Comparison of ENCODE assay signal across 8 mouse cellular contexts in genomic region chr7:75854231-75854925, GRCm38 (mm10). TPM values are rescaled to one million over a fixed set of nuclear protein-coding genes. Genes with fewer than 3 reads are reported as not detected.
DNase-seq lines count a peak whose midpoint lies in the region; ATAC-seq and TF ChIP-seq lines count a peak whose summit lies in the region.

No protein-coding gene starts in this region.

- DNase-seq in adrenal gland, adult 2 months = peak; percentile 32
- no peak for DNase-seq in adrenal gland, adult 8-10 months
- peak; percentile 43 for DNase-seq in cerebellum, adult 8-10 months
- peak; percentile 59 for DNase-seq in hindbrain, embryonic 11.5 days (ENCODE audit: low spot score)
- peak; percentile 74 for DNase-seq in lung, postnatal 0 days (ENCODE audit: low spot score)
- DNase-seq in urinary bladder, postnatal 25 days (ENCODE audit: low spot score) = no peak
- no peak for DNase-seq in thymus, adult 2 months

- TF ChIP-seq POLR2A in thymus, adult 2 months (IDR thresholded peaks at IDR 0.05; ENCODE audit: control insufficient read depth, extremely low read depth, insufficient read depth, low read length, poor library complexity) = no peak

- H3K4me2 ChIP-seq in hindbrain, embryonic 11.5 days (replicated peaks; ENCODE audit: low read depth, low read length) = no peak overlapping the region
- no peak overlapping the region for H3K4me2 ChIP-seq in lung, postnatal 0 days (replicated peaks; ENCODE audit: low read depth, low read length)

- peak overlapping the region; percentile 15 for H3K9ac ChIP-seq in hindbrain, embryonic 11.5 days (ENCODE audit: low read depth, low read length)
- no peak overlapping the region for H3K9ac ChIP-seq in lung, postnatal 0 days (replicated peaks; ENCODE audit: low read depth)

- H3K36me3 ChIP-seq in hindbrain, embryonic 11.5 days (ENCODE audit: control insufficient read depth, insufficient read depth, low read length) = no peaks in the 10 kb centered on the region
- no peaks in the 10 kb centered on the region for H3K36me3 ChIP-seq in lung, postnatal 0 days (ENCODE audit: insufficient read depth, low read length)
- H3K36me3 ChIP-seq in thymus, adult 2 months (ENCODE audit: control insufficient read depth, insufficient read depth, low read length) = no peaks in the 10 kb centered on the region

- H3K27me3 ChIP-seq in hindbrain, embryonic 11.5 days (ENCODE audit: control insufficient read depth, insufficient read depth, low read length) = no peaks in the 10 kb centered on the region
- H3K27me3 ChIP-seq in lung, postnatal 0 days (replicated peaks; ENCODE audit: insufficient read depth, low read length) = no peaks in the 10 kb centered on the region
- no peaks in the 10 kb centered on the region for H3K27me3 ChIP-seq in thymus, adult 2 months (ENCODE audit: control insufficient read depth, insufficient read depth, low read length)

- no peaks in the 10 kb centered on the region for H3K9me3 ChIP-seq in hindbrain, embryonic 11.5 days (ENCODE audit: control insufficient read depth, low read length)
- H3K9me3 ChIP-seq in lung, postnatal 0 days (ENCODE audit: low read length) = no peaks in the 10 kb centered on the region

- ATAC-seq in hindbrain, embryonic 11.5 days (ENCODE audit: low FRiP score) = peak; percentile 73
- peak; percentile 83 for ATAC-seq in lung, postnatal 0 days
- ATAC-seq in CD4-positive, CD25-positive, alpha-beta regulatory T cell, adult 4 months = no peak

- peak; percentile 75 for TF ChIP-seq EP300 in lung, postnatal 0 days (IDR thresholded peaks at IDR 0.05)

- 35% methylated on average over 6 of the region's 6 CpGs for WGBS in hindbrain, embryonic 11.5 days
- WGBS in lung, postnatal 0 days = 43% methylated on average over 6 of the region's 6 CpGs
- 83% methylated on average over 6 of the region's 6 CpGs for WGBS in thymus, adult 2 months

- H3K4me3 ChIP-seq in hindbrain, embryonic 11.5 days (ENCODE audit: low read depth, low read length) = no peak overlapping the region
- H3K4me3 ChIP-seq in lung, postnatal 0 days (ENCODE audit: low read depth, low read length) = no peak overlapping the region
- H3K4me3 ChIP-seq in thymus, adult 2 months (ENCODE audit: control insufficient read depth, insufficient read depth, low read length) = no peak overlapping the region

- peak overlapping the region; percentile 75 for H3K27ac ChIP-seq in hindbrain, embryonic 11.5 days (ENCODE audit: low read depth, low read length)
- H3K27ac ChIP-seq in lung, postnatal 0 days (ENCODE audit: low read length) = peak overlapping the region; percentile 86
- H3K27ac ChIP-seq in thymus, adult 2 months (ENCODE audit: control insufficient read depth, insufficient read depth, low read length) = no peak overlapping the region

- peaks cover 7% of the 10 kb centered on the region for H3K4me1 ChIP-seq in hindbrain, embryonic 11.5 days (replicated peaks; ENCODE audit: control insufficient read depth, insufficient read depth, low read length)
- H3K4me1 ChIP-seq in lung, postnatal 0 days (ENCODE audit: insufficient read depth, low read depth, low read length) = peaks cover 25% of the 10 kb centered on the region; the same call in 1 of the 2 replicates
- H3K4me1 ChIP-seq in thymus, adult 2 months (replicated peaks; ENCODE audit: control insufficient read depth, insufficient read depth, low read length) = peaks cover 47% of the 10 kb centered on the region

- no peak for TF ChIP-seq CTCF in lung, postnatal 0 days (IDR thresholded peaks at IDR 0.05)
- no peak for TF ChIP-seq CTCF in thymus, adult 2 months (IDR thresholded peaks at IDR 0.05; ENCODE audit: borderline replicate concordance, control insufficient read depth, extremely low read depth, insufficient read depth, low read length, poor library complexity)

RNA-seq across cellular contexts. Expression of gene Klhl25, which starts 6.3 kb away (rescaled TPM):
- total RNA-seq in adrenal gland, adult 2 months (2021) = 10 to 100 TPM; 13.6 to 20.1 TPM
- 13.4 and 14.9 TPM in 2 replicates for polyA plus RNA-seq in adrenal gland, adult 2 months (2012; rRNA removed)
- total RNA-seq in adrenal gland, adult 8-10 months (2022) = 10 to 100 TPM; 15.2 to 18.5 (median 17.5) TPM
- 17.0 and 20.1 TPM in 2 replicates for polyA plus RNA-seq in hindbrain, embryonic 11.5 days (2014; fragmentation: Nextera tagmentation; extraction: Ambion mirVana)
- polyA plus RNA-seq in lung, postnatal 0 days (2015; fragmentation: Nextera tagmentation; extraction: Ambion mirVana) = 13.9 and 17.7 TPM in 2 replicates
- 24.5 and 29.7 TPM in 2 replicates for polyA plus RNA-seq in thymus, adult 2 months (2012; rRNA removed)
- polyA plus RNA-seq in CD4-positive, CD25-positive, alpha-beta regulatory T cell, adult 4 months (2017; shearing (Covaris generic)) = 10 to 100 TPM; 11.1 to 15.7 TPM

Comparison
In these comparisons a context has a peak if more than half of its experiments do, and no peak if none do; other contexts are left out.
1. DNase-seq: peak in adrenal gland, adult 2 months (single experiment), cerebellum, adult 8-10 months (single experiment), hindbrain, embryonic 11.5 days (single experiment) and lung, postnatal 0 days (single experiment); none in adrenal gland, adult 8-10 months (single experiment), urinary bladder, postnatal 25 days (single experiment) and thymus, adult 2 months (single experiment).